Mouse (Mus musculus): ENCODE data around the gene Cfap58.

The Cfap58 gene

DNA sequence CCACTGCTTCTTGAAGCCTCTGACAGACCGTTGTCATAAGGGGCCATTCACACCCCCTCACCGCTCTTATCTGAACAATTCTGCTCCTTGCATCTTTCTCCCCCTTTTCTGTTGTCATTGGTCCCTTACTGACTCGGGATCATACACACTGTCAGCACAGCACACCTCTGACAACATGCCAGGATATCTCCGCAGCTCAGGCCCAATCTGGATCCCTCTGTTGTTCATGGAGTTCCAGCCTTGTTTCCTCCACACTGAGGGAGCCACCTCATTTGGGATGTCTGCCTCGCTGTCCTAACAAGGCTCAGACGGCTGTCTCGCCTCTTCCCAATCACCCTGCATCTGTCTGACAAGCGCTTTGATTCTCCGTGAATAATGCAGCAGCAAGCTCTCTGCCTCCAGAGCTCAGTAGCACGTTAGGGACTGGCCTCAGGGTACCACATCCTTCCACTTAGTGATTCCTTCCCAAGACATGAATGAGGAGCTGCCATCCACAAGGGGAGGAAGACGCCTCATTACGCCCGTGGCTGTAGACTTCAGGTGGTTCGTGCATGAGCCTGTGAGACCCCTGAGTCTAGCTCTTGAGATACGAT, 40.7 kb downstream of the Cfap58 start:
- 81% methylated on average over 15 of the region's 15 CpGs for WGBS

DNA sequence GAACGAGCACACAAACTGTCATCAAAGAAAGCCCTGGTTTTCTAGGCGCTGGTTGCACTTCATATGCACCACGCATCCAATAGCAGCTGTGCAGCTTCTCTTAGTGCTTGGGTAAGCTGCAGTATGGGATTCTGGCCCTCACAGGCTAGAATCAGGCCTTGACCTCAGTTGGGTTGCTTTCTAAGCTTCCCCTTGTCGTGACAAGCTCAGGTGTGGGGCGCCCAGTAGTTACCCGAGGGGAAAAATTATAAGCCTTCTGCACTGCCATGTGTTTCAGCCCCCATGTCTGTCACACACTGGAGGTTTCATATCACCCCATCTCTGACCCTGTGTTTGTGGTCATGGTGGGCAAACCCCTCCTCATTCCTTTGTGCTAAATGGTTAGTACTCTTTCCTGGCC, 42.0 kb downstream of the Cfap58 start:
- 87% methylated on average over 6 of the region's 6 CpGs for WGBS

DNA sequence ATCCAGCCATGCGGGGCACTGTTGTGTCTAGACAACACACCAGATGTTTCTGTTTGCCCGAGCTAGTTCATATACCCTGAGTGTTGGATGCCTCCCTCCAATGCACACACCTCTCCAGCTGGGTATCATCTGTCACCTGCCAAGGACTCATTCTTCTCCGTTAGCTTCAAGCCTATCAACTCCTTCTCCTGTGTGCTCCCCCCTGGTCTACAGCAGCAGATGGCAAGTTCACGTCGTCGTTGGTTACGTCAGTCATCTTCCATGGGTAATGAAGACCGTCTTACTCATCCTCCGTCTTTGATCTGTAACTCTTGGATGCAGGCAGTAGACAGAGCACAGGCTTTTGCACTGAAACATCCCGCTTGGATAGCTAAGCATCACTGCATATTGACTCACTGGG, 42.8 kb downstream of the Cfap58 start:
- 72% methylated on average over 10 of the region's 10 CpGs for WGBS

DNA sequence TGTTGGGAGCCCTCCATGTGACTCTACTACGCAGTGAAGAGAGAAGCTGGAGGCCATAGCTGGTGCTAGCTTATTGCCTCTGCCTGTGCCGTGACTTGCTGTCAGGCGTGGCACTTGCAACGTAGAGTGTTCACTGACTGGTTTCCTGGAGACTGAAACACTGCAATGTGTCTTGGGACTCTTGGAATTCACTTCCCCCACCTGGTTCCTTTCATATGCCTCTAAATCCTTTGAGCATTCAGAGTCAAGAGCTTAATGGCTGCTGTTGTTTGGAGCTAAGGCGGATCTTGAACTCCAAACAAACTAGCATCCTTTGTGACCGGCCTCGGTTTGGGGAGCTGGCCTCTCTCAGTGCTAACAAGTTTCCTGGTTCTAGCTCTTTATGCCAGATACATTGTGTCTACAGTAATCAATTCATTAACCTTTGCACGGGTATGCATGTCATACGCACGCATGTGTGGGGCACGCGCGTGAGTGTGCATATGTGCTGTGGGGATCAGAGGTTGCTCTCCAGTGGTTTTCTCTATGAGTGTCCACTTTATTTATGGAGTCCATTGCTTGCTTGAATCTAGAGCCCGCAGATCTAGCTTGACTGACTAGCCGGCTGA, 48.2 kb downstream of the Cfap58 start:
- WGBS, result 90% methylated on average over 15 of the region's 15 CpGs

GRCm38 (mm10) chr19:47987986-47988385, 50.5 kb downstream of the Cfap58 start:
- 91% methylated on average over 11 of the region's 11 CpGs for WGBS

GRCm38 (mm10) chr19:47988456-47988855, 51.0 kb downstream of the Cfap58 start:
- 25% methylated on average over 16 of the region's 16 CpGs for WGBS

DNA sequence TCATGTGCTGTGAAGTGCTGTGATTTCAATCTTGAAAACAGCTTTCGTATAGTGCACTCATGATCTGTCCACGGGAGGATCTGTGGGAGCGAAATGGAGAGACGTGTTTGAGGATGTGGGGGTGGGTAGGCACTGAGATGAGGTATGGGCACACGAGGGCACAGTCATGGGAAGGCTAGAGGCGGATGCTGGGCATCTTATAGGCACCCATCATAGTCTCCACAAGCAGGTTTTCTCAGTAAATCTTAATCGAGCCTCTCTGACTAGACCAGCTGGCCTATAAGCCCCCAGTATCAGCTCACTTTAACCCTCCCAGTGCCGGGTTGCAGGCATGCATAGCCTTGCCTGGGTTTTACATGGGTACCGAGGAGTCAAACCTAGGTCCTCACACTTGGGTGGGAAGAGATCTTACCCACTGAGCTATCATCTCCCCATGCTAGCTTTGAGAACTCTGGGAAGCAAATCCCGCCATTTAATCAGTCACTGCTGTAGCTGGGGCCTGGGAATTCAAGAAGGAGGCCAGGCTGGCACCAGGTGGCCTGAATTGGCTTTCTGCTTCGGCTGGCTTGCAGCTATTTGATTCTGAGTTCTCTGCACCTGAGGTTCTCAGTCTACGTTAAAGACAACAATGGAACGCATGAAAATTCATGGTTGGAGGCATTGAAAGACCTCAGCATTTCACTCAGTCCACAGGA, 51.6 kb downstream of the Cfap58 start:
- WGBS, result 60% methylated on average over 13 of the region's 13 CpGs

DNA sequence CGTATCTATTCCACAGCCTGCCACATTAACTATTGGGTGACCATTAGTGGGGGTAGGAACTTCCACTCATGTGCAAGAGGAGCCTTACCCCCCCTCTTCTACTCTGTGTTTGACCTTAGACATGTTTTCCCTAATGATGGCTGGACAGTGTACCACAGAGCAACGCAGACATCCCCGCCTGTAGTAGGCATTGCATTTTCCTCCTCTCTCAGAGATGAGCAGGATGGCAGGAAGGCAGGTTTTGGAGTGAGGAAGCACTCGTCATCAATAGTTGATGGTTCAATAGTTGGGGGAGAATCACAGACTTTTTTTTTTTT, 52.1 kb downstream of the Cfap58 start:
- WGBS, result 89% methylated on average over 4 of the region's 4 CpGs

DNA sequence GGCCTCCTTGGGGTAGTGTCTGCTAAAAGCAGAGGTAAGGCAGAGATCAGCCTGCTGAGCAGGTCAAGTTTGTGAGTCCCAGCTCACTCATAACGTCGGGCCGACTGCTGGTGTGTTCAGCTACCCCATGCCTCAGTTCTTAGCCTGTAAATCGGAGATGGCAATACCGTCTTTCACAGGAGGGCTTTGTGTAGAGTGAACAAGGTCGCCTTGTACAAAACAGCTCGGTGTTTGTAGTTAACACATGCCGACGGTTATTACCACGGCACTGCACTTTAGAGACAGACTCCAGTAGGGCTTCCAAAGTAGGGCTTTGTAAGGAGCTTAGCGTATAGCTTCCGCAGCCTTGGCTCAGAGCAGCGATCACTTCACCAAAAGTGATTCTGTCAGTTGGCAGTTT, 63.8 kb downstream of the Cfap58 start:
- 50% methylated on average over 13 of the region's 13 CpGs for WGBS

GRCm38 (mm10) chr19:48001774-48002173, 64.3 kb downstream of the Cfap58 start:
- WGBS, result 69% methylated on average over 11 of the region's 11 CpGs

DNA sequence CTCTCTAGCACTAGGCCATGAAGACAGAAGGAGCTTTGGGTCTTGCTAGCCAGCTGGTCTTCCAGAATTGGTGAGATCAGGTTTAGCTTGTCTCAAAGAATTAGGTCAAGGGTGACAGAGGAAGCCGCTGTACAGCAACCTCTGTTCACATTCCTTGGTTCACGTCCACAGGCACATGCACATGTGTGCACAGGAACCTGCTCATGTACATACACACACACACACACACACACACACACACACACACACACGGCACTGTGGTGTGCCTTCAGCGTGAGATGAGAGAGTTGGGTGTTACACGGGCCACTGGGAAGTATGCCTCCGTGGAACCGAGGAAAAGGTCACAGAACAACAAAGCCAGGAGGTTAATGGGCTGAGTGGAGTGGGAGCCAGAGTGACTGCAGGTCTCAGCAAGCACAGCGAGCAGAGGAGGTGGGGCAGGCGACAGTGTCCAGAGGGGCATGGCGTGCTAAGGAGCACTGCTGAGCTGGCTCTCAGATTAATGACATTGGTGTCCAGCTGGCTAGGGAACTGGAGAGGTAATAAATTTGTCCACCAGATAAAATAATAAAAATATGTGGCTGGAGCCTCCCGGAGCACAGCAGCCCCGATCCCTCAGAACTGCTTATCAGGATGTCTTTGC, 71.4 kb downstream of the Cfap58 start:
- WGBS, result 86% methylated on average over 12 of the region's 12 CpGs

DNA sequence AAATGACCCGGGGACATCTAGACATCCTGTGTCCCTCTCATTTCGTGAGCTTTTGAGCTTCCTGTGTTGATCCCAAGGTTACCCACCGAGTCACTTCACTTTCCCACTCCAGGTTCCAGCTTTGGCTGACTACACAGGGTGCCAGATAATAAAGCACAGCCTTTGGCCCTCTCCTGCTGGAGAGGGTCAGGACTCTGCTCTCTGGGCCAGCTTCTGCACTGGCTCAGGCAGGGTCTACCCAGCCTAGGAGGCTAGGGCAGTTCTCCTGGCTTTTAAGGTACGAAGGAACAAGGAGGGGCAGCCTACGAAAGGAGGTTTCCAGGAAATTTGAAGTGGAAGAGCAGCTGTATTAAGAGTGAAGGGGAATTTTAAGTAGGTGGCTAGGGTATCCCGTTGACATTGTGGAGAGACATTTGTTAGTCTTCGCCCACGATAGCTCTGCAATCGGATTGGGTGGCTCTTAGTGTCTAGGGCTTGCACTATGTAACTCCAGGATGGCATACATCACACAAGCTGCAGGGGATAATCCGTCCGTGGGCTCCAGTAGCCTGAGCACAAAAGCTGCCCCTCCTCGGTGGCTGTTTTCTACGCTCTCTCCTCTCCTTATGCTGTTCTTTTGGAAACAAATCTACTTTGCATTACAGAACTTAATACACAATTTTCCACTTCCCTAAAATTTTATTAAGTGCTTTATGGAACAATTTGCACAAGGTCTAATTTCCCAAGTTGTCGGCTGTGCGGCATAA, 72.3 kb downstream of the Cfap58 start:
- 83% methylated on average over 15 of the region's 15 CpGs for WGBS

- WGBS, result 80% methylated on average over 13 of the region's 13 CpGs
These were observed 82.6 kb downstream of the Cfap58 start for GRCm38 (mm10) chr19:48020103-48020502.

DNA sequence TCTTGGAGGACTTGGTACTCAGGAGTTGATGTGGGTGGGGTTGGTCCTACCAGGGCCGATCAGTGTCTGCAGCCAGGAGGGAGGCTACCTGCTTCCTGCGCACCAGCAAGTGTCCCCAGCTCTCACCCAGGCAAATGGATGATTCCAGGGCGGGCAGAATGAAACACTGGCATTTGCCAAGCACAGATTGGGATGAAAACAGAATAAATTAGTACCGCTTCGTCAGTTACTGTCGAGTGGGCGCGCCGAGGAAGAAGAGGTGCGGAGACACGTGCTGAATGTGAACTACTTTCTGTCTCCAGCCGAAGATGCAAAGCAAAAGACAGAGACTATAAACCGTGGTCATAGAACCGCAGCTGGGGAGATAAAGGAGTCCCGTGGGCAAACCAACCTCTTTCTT, 84.0 kb downstream of the Cfap58 start:
- WGBS, result 36% methylated on average over 15 of the region's 15 CpGs

DNA sequence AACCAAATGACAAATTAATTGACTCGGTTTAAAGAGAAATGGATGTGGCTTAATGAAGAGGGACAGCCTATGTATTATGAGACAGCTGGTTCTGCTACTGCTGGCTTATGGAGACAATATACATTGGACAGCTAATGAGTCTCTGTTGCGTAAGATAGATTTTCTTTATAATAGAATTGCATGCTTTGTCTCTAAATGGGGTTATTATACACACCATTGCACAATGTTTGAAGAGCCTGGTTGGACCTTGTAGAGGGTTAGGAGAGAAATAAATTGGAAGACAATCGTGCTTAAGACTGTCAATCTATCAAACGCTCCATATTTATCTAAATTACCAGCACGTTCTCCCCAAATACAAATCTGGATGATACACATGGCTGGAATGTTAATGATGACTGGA, 85.3 kb downstream of the Cfap58 start:
- WGBS, result 87% methylated on average over 5 of the region's 5 CpGs

DNA sequence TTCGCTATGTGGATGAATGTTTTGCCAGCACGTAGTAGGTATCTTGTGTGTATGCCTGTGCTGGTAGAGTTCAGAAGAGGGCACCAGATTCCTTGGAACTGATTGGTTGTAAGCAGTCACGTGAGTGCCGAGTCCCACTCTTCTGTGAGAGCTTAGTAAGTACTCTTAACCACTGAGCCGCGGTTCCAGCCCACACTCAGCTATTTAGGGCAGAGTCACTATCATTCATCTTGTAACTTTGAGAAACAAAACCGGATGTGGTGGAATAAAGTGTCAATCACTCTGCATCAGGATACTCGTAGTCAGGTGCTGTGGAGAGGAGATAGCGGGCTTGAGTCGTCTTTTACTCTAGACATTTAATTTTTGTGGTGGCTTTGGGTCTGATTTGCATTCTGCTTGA, 86.3 kb downstream of the Cfap58 start:
- 75% methylated on average over 10 of the region's 10 CpGs for whole genome bisulfite sequencing

DNA sequence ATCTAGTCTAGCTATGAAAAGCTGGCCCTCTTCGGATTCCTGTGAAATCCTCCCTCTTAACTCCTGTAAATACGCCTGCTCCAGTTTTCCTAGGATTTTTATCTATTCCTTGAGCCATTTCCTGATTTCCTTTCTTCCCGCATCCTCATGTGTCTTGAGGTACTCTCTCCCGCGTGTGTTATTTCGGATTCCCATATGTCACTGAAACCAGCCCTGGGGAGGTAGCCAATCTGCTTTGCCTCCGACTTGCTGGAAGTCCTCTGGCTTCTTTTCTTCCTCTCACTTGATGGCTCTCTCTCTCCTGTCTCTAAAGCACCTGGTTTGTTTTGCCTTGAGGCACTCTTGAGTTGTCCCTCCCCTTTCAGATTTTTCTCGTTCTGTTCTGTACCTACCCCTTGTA, 87.9 kb downstream of the Cfap58 start:
- WGBS, result 58% methylated on average over 8 of the region's 8 CpGs

GRCm38 (mm10) chr19:48026882-48027281, 89.4 kb downstream of the Cfap58 start:
- WGBS, result 70% methylated on average over 2 of the region's 2 CpGs

- WGBS, result 66% methylated on average over 8 of the region's 8 CpGs
These were observed 102.1 kb downstream of the Cfap58 start for GRCm38 (mm10) chr19:48039554-48039953.

GRCm38 (mm10) chr19:48047315-48047714, 109.8 kb downstream of the Cfap58 start:
- 91% methylated on average over 7 of the region's 7 CpGs for WGBS

DNA sequence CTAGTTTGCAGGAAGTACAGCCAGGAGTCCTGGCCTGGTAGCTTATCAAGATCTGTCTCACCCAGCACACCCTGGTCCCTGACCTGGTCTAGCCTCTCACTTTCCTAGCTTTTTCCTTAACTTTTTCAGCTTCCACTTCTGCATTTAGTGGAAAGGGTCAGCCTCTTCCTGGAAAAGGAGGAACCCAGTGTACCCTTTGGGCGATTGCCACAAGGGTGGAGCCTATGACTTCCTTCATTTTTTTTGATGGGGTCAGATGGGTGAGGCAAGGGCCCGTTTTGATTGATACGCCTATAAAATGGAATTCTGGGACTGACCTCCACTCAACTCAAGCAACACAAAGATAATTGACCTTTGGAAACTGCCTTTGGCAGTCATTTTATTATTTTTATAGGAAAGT, 111.9 kb downstream of the Cfap58 start:
- WGBS, result 81% methylated on average over 3 of the region's 3 CpGs

DNA sequence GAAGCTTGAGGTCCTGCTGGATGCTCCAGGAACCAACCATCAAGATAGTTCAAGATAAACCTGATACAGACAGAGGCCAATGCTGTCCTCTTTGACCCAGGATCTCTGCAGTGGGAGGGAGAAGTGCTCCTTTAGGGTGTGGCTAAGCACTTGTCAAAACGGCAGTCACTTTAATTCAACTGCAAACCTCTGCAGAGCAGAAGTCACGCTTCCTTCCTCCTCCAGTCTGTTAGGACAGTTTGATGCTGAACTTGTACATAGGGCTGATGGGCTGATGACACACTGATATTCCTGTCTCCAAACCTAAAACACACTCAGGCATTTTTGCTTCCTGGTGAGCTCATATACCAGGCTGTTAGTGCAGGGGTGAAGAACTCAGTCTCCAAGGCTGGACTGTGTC, 125.8 kb downstream of the Cfap58 start:
- 65% methylated on average over 2 of the region's 2 CpGs for WGBS

Measured in cerebral cortex, adult 2 months (tissue).